Mouse (Mus musculus): Measurements from ENCODE around the gene Ints5.

GRCm38 (mm10) chr19:8895397-8895960 lies 2.7 kb downstream of the Ints5 start:
- TF ChIP-seq POLR2A (IDR thresholded peaks at IDR 0.05; ENCODE audit: extremely low read depth, insufficient read depth, low read length) (no peak), CTCF (IDR thresholded peaks at IDR 0.05; ENCODE audit: low read depth, low read length) (no peak)

All from liver, adult 2 months (tissue).